Mouse (Mus musculus): ENCODE measurements around the gene Gabrd. TPM values are rescaled to one million over a fixed set of nuclear protein-coding genes. Genes with fewer than 3 reads are reported as not detected.
"Not testable (repeated sequence)": the region's sequence is repeated elsewhere in the genome, so short reads cannot be mapped to it uniquely, and the experiment has no call there.

Gene Gabrd
- not detected in 2 replicates for polyA plus RNA-seq (2011; ENCODE audit: insufficient read length, low read depth, missing spikeins)

DNA sequence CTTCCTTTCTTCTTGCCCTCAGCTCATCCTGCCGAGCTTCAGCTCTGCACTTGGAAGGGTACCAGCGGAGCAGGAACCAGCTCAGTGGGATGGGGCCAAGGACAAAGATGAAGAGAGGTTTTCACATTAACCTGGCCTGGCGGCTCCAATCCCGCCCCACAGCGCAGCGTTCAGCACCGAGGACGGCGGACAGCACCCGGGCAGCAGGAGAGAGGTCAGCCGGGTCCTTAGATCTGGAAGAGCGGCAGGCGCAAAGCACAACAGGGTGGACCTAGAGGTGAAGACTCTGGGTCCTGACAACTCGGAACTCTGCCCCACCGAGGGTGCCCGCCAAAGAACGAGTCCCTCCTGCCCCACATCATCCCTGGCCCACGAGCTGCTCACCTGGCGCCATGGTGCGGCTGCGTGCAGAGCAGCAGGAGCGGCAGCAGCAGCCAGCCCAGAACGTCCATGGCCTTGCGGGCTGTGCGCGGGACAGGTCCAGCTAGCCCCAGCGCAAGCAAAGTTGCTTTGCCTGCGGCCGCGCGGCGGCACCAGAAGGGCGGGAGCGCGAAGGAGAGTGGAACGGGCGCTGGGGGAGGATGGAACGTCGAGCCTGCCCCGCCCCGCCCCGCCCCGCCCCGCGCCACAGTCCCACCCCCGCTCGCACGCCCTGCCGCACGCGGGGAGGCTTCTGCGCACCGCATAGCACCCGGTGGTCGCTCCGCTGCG lies at the start of gene Gabrd:
Gabrd (minus strand) TSS at position 602 of the 711 bp plus-strand sequence.
- Histone ChIP-seq H3K4me3 (ENCODE audit: insufficient read depth, low read length) (no peak within 1 kb of the TSS), H3K27ac (ENCODE audit: insufficient read depth, low read length) (no peak within 1 kb of the TSS), H3K4me1 (ENCODE audit: control insufficient read depth, insufficient read depth, low read length) (no peaks in the 10 kb centered on the region)
- TF ChIP-seq POLR2A (IDR thresholded peaks at IDR 0.05; ENCODE audit: low read depth, low read length) (no peak), CTCF (IDR thresholded peaks at IDR 0.05; ENCODE audit: borderline replicate concordance, insufficient read depth, low read length) (no peak)

DNA sequence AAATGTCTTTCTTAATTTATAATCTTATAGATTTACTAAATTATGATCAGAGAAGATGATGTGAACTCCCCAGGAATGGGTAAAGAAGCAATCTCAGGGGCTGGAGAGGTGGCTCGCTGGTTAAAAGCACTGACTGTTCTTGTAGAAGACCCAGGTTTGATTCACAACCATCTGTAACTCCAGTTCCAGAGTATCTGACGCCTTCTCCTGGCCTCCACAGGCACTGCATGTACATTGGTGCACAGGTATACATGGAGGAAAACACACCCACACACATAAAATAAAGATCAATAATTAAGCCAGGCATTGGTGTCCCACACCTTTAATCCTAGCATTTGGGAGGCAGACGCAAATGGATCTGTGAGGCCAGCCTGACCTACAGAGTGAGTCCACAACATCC lies 44.9 kb upstream of the Gabrd start:
- H3K27ac ChIP-seq (ENCODE audit: insufficient read depth, low read length), result no peak overlapping the region
- no peaks in the 10 kb centered on the region for H3K4me1 ChIP-seq (ENCODE audit: control insufficient read depth, insufficient read depth, low read length)
- no peak overlapping the region for H3K4me3 ChIP-seq (ENCODE audit: insufficient read depth, low read length)
- TF ChIP-seq POLR2A (IDR thresholded peaks at IDR 0.05; ENCODE audit: low read depth, low read length) (no peak), CTCF (IDR thresholded peaks at IDR 0.05; ENCODE audit: borderline replicate concordance, insufficient read depth, low read length) (no peak)

DNA sequence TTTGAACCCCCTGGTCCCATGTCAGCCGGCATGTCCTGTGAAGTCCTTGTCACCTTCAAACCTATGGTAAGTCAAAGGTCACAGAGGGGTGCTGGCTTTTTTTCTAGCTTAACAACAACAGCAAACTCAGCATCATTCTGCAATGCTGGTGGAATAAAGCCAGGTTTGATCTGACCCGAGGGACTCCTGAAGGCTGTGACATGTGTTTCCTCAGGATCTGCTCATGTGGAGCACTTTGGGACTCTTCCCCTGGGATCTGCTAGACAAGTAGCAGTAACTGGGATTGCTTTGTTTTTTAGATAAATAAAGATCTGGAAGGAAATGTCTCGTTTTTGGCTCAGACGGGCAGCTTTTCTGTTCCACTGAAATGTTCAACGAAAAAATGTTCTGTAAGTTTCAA lies 36.1 kb upstream of the Gabrd start:
- TF ChIP-seq POLR2A (IDR thresholded peaks at IDR 0.05; ENCODE audit: low read depth, low read length) (no peak), CTCF (IDR thresholded peaks at IDR 0.05; ENCODE audit: borderline replicate concordance, insufficient read depth, low read length) (no peak)
- Histone ChIP-seq H3K4me1 (ENCODE audit: control insufficient read depth, insufficient read depth, low read length) (no peaks in the 10 kb centered on the region), H3K27ac (ENCODE audit: insufficient read depth, low read length) (no peak overlapping the region), H3K4me3 (ENCODE audit: insufficient read depth, low read length) (no peak overlapping the region)

DNA sequence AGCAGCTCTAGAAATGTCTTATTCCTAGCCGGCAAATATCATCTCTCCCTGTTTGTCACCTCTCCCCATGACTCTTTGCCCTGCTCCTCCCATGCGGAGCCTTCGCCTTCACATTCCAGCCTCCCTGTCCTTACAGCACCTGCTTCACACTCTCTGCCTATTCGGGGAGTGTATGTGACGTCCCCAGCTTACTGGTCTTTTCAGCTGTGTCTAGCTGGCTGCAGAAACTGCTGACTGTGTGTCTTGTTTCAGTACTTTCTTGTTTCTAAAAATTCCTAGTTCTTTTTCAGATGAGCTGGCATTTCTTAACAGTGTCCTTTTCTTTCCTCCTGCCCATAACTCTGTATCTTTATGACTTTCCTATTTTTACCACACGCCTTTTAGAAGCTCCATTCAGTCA lies 34.4 kb upstream of the Gabrd start:
- no peak for TF ChIP-seq POLR2A (IDR thresholded peaks at IDR 0.05; ENCODE audit: low read depth, low read length)
- TF ChIP-seq CTCF (IDR thresholded peaks at IDR 0.05; ENCODE audit: borderline replicate concordance, insufficient read depth, low read length), result no peak
- no peak overlapping the region for H3K27ac ChIP-seq (ENCODE audit: insufficient read depth, low read length)
- H3K4me1 ChIP-seq (ENCODE audit: control insufficient read depth, insufficient read depth, low read length), result no peaks in the 10 kb centered on the region
- H3K4me3 ChIP-seq (ENCODE audit: insufficient read depth, low read length), result no peak overlapping the region

DNA sequence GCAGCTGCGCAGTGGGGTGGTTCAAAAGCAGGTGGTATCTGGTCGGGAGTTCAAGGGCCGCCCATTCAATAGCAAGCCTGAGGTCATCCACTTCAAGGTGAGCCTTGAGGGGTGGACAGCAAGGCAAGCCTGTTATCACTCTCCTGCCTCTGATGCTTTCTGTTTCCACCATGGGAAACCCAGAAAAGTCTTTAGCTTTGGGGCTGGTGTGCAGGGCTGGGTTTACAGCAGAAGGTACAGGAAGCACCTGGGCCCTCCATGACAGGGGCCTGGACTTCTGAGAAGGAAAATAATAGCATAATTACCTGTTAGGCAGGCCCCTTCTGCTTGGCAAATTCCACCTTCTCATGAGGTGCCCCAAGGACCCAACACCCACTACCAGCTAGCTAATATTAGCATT lies 31.3 kb upstream of the Gabrd start:
- TF ChIP-seq CTCF (IDR thresholded peaks at IDR 0.05; ENCODE audit: borderline replicate concordance, insufficient read depth, low read length) (no peak), POLR2A (IDR thresholded peaks at IDR 0.05; ENCODE audit: low read depth, low read length) (no peak)
- no peaks in the 10 kb centered on the region for H3K4me1 ChIP-seq (ENCODE audit: control insufficient read depth, insufficient read depth, low read length)
- H3K4me3 ChIP-seq (ENCODE audit: insufficient read depth, low read length), result no peak overlapping the region
- no peak overlapping the region for H3K27ac ChIP-seq (ENCODE audit: insufficient read depth, low read length)

DNA sequence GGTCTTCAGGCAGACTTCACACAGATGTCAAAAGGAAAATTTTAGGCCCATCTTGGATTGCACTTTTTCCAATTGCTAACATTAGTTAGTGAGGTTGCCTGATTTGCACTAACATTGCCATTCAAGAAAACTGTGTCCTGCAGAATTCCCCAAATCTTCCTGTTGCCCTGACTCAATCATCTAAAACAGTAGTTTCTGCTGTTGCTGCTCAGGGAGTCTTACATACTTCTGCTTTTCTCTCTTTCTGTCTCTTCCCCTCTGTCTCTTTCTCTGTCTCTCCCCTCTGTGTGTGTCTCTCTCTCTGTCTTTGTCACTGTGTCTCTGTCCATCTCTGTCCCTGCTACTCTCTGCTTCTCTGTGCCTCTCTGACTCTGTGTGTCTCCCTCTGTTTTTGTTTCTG lies 30.5 kb upstream of the Gabrd start:
- TF ChIP-seq CTCF (IDR thresholded peaks at IDR 0.05; ENCODE audit: borderline replicate concordance, insufficient read depth, low read length), result no peak
- TF ChIP-seq POLR2A (IDR thresholded peaks at IDR 0.05; ENCODE audit: low read depth, low read length), result no peak
- H3K27ac ChIP-seq (ENCODE audit: insufficient read depth, low read length), result no peak overlapping the region
- no peak overlapping the region for H3K4me3 ChIP-seq (ENCODE audit: insufficient read depth, low read length)
- H3K4me1 ChIP-seq (ENCODE audit: control insufficient read depth, insufficient read depth, low read length), result no peaks in the 10 kb centered on the region

DNA sequence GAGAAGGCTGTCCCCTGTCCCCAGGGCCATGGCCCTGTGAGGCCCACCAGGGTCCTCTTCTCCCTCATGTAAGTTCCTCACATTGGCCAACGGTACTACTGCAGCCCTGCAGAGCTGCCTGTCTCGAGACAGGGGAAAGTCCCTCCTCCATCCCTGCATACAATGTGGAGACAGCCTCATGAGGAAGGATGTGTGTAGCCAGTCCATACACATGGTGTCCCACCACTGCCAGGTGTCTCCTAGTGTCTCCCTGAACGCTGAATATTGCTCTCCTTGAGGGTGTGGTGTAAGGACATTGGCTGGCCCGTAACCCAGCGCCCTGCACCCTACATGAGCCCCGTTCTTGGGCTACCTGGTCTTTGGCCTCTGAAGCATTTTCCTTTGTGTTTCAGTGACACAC lies 28.4 kb upstream of the Gabrd start:
- Histone ChIP-seq H3K27ac (ENCODE audit: insufficient read depth, low read length) (no peak overlapping the region), H3K4me1 (ENCODE audit: control insufficient read depth, insufficient read depth, low read length) (no peaks in the 10 kb centered on the region), H3K4me3 (ENCODE audit: insufficient read depth, low read length) (no peak overlapping the region)
- no peak for TF ChIP-seq CTCF (IDR thresholded peaks at IDR 0.05; ENCODE audit: borderline replicate concordance, insufficient read depth, low read length)
- no peak for TF ChIP-seq POLR2A (IDR thresholded peaks at IDR 0.05; ENCODE audit: low read depth, low read length)

DNA sequence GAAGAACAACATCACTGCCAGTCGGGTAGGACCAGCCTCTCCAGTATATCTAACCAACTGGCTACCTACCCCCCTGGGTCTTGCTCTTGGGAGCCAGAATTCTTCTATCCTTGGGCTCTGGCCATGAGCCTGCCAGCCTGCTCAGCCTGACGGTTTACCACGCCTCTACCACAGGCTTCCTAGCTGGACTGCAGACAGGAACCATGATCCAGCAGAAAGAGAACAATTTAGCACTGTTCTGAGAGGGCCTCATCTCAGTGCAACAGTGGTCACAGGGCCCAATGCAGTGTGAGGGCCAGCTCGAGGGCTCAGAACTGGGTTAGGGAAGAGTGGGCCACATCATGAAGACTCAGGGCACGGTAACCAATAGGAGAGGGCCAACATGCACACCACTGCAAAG lies 26.1 kb upstream of the Gabrd start:
- Histone ChIP-seq H3K27ac (ENCODE audit: insufficient read depth, low read length) (no peak overlapping the region), H3K4me1 (ENCODE audit: control insufficient read depth, insufficient read depth, low read length) (no peaks in the 10 kb centered on the region), H3K4me3 (ENCODE audit: insufficient read depth, low read length) (no peak overlapping the region)
- TF ChIP-seq POLR2A (IDR thresholded peaks at IDR 0.05; ENCODE audit: low read depth, low read length) (no peak), CTCF (IDR thresholded peaks at IDR 0.05; ENCODE audit: borderline replicate concordance, insufficient read depth, low read length) (no peak)

DNA sequence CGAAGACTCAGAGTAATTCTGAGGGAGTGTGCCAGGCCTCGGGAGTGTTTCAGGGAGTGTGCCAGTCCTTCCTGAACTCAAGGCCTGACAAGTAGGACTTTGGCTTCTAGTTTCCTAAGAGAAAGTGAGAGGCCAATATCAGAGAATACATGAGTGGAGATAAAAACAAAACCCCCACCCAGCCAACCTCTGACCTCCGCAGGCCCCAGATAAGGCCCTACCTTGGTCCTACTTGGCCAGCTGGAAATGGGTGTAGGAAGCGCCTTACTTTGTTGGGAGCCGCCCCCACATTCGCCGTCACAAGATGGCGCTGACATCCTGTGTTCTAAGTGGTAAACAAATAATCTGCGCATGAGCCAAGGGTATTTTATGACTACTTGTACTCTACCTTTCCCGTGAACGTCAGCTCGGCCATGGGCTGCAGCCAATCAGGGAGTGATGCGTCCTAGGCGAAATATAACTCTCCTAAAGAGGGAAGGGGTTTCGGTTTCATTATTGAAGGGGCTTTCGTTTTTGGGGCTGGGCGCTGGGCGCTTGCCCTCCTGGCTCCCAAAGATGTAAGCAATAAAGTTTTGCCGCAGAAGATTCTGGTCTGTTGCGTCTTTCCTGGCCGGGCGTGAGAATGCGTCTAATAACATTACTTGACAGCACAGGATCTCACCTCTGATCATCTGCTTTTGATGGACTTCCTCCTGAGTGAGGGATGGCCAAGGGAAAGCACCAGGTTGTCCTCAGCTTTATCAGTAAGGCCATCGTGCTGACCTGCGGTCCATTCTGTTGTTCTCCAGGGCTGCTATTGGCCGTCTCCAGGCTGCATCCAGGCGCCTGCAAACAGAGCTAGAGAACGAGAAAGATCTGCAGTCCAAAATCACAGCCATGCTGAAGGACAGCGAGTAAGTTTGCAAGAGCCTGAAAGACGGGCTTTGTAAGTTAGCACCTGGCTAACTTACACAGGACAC lies 23.8 kb upstream of the Gabrd start:
- not testable (repeated sequence) for H3K27ac ChIP-seq (ENCODE audit: insufficient read depth, low read length); H3K4me1 ChIP-seq (ENCODE audit: control insufficient read depth, insufficient read depth, low read length); H3K4me3 ChIP-seq (ENCODE audit: insufficient read depth, low read length)

DNA sequence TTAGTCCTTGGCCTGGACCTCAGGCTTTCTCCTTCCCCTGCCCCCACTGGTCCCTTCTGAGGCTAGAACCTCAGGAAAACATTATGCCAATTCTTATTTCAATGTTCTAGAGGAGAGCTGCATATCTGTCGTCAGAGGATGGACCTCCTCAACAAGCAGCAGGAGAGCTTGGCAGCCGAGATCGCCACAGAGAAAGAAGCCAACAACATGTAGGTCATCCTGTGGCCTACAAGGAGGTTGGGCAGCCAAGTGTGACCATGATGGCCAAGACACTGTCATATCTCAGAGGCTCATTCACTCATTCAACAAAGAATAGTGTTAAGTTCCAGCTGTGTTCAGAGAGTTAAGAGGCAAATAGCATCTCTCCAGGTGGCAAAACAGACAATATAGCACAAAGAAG lies 22.2 kb upstream of the Gabrd start:
- no peak overlapping the region for H3K27ac ChIP-seq (ENCODE audit: insufficient read depth, low read length)
- TF ChIP-seq POLR2A (IDR thresholded peaks at IDR 0.05; ENCODE audit: low read depth, low read length) (no peak), CTCF (IDR thresholded peaks at IDR 0.05; ENCODE audit: borderline replicate concordance, insufficient read depth, low read length) (no peak)

More for the DNA sequence above, 22.2 kb upstream of the Gabrd start:
- Histone ChIP-seq H3K4me1 (ENCODE audit: control insufficient read depth, insufficient read depth, low read length) (no peaks in the 10 kb centered on the region), H3K4me3 (ENCODE audit: insufficient read depth, low read length) (no peak overlapping the region)

All from embryonic fibroblast, embryonic 13.5 days (primary cell).